In the genomic region with DNA sequence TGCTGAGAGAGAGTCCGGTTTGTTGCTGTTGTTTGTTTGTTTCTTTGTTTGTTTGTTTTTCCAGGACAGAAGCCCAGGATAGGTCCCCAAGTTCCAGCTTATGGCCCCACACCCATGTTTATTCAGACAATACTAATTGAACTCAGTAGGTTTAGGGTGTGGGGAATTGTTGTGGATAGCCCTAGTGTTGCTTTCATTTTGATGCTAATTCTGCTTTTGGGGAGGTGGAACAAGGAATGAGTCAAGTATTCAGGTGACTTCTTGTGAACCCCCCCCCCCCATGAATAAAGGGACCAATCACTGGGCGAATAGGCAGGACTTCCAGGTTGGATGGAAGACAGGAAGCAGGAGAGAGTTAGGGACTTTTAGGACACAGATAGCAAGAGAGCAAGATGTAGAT, we compare ENCODE assay signal across 15 mouse cellular contexts.
"Had no signal": no experiment of that assay in that cellular context is flagged by ENCODE, and none has a peak within 500 bp of the region (broad histone marks: within the 10 kb centered on the region; RNA-seq: fewer than 3 reads in every experiment).

No protein-coding gene starts in this region.

- H3K4me1 ChIP-seq: liver, embryonic 15.5 days; midbrain, embryonic 13.5 days; midbrain, embryonic 15.5 days; neural tube, embryonic 12.5 days had no signal

- H3K27ac ChIP-seq: liver, embryonic 15.5 days; midbrain, embryonic 10.5 days; midbrain, embryonic 13.5 days; midbrain, embryonic 15.5 days; neural tube, embryonic 12.5 days; stomach, embryonic 15.5 days; stomach, postnatal 0 days had no signal

- DNase-seq: lung, adult 18-20 months; lung, embryonic 14.5 days; lung, postnatal 10 days; lung, postnatal 4 days; right cerebral cortex, postnatal 14 days; thymus, postnatal 14 days; thymus, postnatal 36 days had no signal

- ATAC-seq: midbrain, embryonic 13.5 days; midbrain, embryonic 15.5 days had no signal

- H3K36me3 ChIP-seq: liver, embryonic 15.5 days; midbrain, embryonic 10.5 days; midbrain, embryonic 13.5 days; midbrain, embryonic 15.5 days; neural tube, embryonic 12.5 days; stomach, embryonic 15.5 days had no signal

- H3K9ac ChIP-seq: liver, embryonic 15.5 days; lung, embryonic 14.5 days; midbrain, embryonic 13.5 days; midbrain, embryonic 15.5 days; neural tube, embryonic 12.5 days; stomach, embryonic 15.5 days had no signal

- H3K27me3 ChIP-seq: liver, embryonic 15.5 days; midbrain, embryonic 13.5 days; midbrain, embryonic 15.5 days; neural tube, embryonic 12.5 days; stomach, embryonic 15.5 days had no signal

- H3K9me3 ChIP-seq: liver, embryonic 15.5 days; midbrain, embryonic 10.5 days; midbrain, embryonic 13.5 days; midbrain, embryonic 15.5 days; neural tube, embryonic 12.5 days; stomach, embryonic 15.5 days had no signal

- H3K4me2 ChIP-seq: liver, embryonic 15.5 days; lung, embryonic 14.5 days; midbrain, embryonic 13.5 days; midbrain, embryonic 15.5 days; neural tube, embryonic 12.5 days; stomach, embryonic 15.5 days had no signal

- H3K4me3 ChIP-seq: liver, embryonic 15.5 days; midbrain, embryonic 10.5 days; midbrain, embryonic 13.5 days; midbrain, embryonic 15.5 days; myocyte; neural tube, embryonic 12.5 days; stomach, embryonic 15.5 days had no signal
